ENCODE assay signal across 23 mouse cellular contexts in the genomic region with DNA sequence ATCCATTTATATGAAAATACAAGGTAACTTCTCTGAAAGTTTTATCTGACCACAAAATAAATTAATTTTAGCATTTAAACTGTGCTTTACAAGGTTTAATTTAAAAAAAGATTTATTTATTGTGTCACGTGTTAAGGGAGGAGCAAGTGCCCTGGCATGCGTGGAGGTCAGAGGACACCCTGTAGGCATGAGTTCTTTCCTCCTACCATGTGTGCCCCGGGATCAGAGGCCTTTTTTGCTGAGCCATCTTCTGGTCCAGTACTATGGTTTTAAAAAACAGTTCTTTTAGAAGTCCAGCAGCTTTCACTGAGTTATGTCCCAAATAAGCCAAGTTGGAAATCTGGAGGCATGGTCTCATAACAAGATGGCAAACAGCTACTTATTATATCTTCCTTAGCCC.
"Had no signal": no experiment of that assay in that cellular context is flagged by ENCODE, and none has a peak within 500 bp of the region (broad histone marks: within the 10 kb centered on the region; RNA-seq: fewer than 3 reads in every experiment).

No protein-coding gene starts in this region.

- H3K9ac ChIP-seq: forebrain, postnatal 0 days; heart, embryonic 12.5 days; hindbrain, embryonic 13.5 days; hindbrain, embryonic 15.5 days; intestine, embryonic 15.5 days; kidney, embryonic 15.5 days; limb, embryonic 12.5 days; liver, embryonic 12.5 days; liver, embryonic 14.5 days had no signal

- ATAC-seq: forebrain, postnatal 0 days; hindbrain, postnatal 0 days; intestine, embryonic 15.5 days; intestine, postnatal 0 days; liver, embryonic 12.5 days had no signal

- H3K27ac ChIP-seq: heart, adult 2 months; hindbrain, embryonic 13.5 days; hindbrain, embryonic 15.5 days; hindbrain, postnatal 0 days; intestine, embryonic 15.5 days; kidney, embryonic 15.5 days; kidney, postnatal 0 days; layer of hippocampus, adult 2 months; left cerebral cortex, adult 2 months; limb, embryonic 10.5 days; limb, embryonic 12.5 days; liver, embryonic 12.5 days; liver, embryonic 14.5 days had no signal

- H3K4me1 ChIP-seq: hindbrain, embryonic 13.5 days; hindbrain, embryonic 15.5 days; intestine, embryonic 15.5 days; limb, embryonic 10.5 days; liver, embryonic 12.5 days had no signal

- H3K4me2 ChIP-seq: hindbrain, embryonic 13.5 days; hindbrain, embryonic 15.5 days; intestine, embryonic 15.5 days; kidney, embryonic 15.5 days; limb, embryonic 12.5 days; liver, embryonic 12.5 days had no signal

- H3K9me3 ChIP-seq: heart, embryonic 12.5 days; hindbrain, embryonic 13.5 days; hindbrain, embryonic 15.5 days; intestine, embryonic 15.5 days; kidney, embryonic 15.5 days; limb, embryonic 10.5 days; limb, embryonic 12.5 days; liver, embryonic 12.5 days had no signal

- DNase-seq: forebrain, postnatal 0 days; gastrocnemius, postnatal 14 days; gastrocnemius, postnatal 36 days; heart, adult 11 months; heart, adult 2 months; heart, postnatal 10 days; kidney, adult 18-20 months; kidney, postnatal 25 days; kidney, postnatal 4 days had no signal

- H3K36me3 ChIP-seq: hindbrain, embryonic 15.5 days had no signal

- H3K4me3 ChIP-seq: heart, adult 2 months; heart, embryonic 12.5 days; hindbrain, embryonic 13.5 days; hindbrain, embryonic 15.5 days; intestine, embryonic 15.5 days; kidney, embryonic 15.5 days; layer of hippocampus, adult 2 months; left cerebral cortex, adult 2 months; limb, embryonic 10.5 days; limb, embryonic 12.5 days; liver, embryonic 12.5 days had no signal

- H3K27me3 ChIP-seq: heart, embryonic 12.5 days; hindbrain, embryonic 13.5 days; hindbrain, embryonic 15.5 days; intestine, embryonic 15.5 days; kidney, embryonic 15.5 days; limb, embryonic 12.5 days; liver, embryonic 12.5 days had no signal
